Mouse (Mus musculus): ENCODE data around the gene Tgfbi. TPM values are rescaled to one million over a fixed set of nuclear protein-coding genes. Genes with fewer than 3 reads are reported as not detected.

The Tgfbi gene
- polyA plus RNA-seq, 1 experiment from 2014 or later, result 20.1 TPM

GRCm38 (mm10) chr13:56682326-56682725, 73.0 kb downstream of the Tgfbi start:
- DNase-seq (ENCODE audit: extremely low spot score, low spot score), result no peak
- WGBS, result 91% methylated on average over 17 of the region's 17 CpGs
- H3K36me3 ChIP-seq (replicated peaks), result no peaks in the 10 kb centered on the region
- H3K4me3 ChIP-seq, result no peak overlapping the region
- H3K4me1 ChIP-seq, result peaks cover 19% of the 10 kb centered on the region
- no peaks in the 10 kb centered on the region for H3K27me3 ChIP-seq (ENCODE audit: poor library complexity, severe bottlenecking)
- H3K9me3 ChIP-seq, result no peaks in the 10 kb centered on the region
- H3K27ac ChIP-seq, result no peak overlapping the region

GRCm38 (mm10) chr13:56683306-56683705, 74.0 kb downstream of the Tgfbi start:
- H3K27me3 ChIP-seq (ENCODE audit: poor library complexity, severe bottlenecking), result no peaks in the 10 kb centered on the region
- H3K27ac ChIP-seq, result no peak overlapping the region
- H3K4me3 ChIP-seq, result no peak overlapping the region
- H3K4me1 ChIP-seq, result peaks cover 12% of the 10 kb centered on the region
- H3K36me3 ChIP-seq (replicated peaks), result no peaks in the 10 kb centered on the region
- no peak for DNase-seq (ENCODE audit: extremely low spot score, low spot score)
- H3K9me3 ChIP-seq, result no peaks in the 10 kb centered on the region
- WGBS, result 92% methylated on average over 7 of the region's 7 CpGs

Other genes with a start within 250 kb of the Tgfbi start
- gene Gm3045, start 182.9 kb upstream of the Tgfbi start, polyA plus RNA-seq (2016; fragmentation: Nextera tagmentation; extraction: Ambion mirVana), result not detected in 2 replicates
- not detected in 2 replicates for gene Slc25a48, start 171.2 kb upstream of the Tgfbi start, polyA plus RNA-seq (2016; fragmentation: Nextera tagmentation; extraction: Ambion mirVana)
- gene Il9, start 127.3 kb upstream of the Tgfbi start, polyA plus RNA-seq (2016; fragmentation: Nextera tagmentation; extraction: Ambion mirVana), result not detected in 2 replicates
- gene Fbxl21, start 87.1 kb upstream of the Tgfbi start, polyA plus RNA-seq (2016; fragmentation: Nextera tagmentation; extraction: Ambion mirVana), result 1.3 and 1.5 TPM in 2 replicates
- not detected in 2 replicates for gene Lect2, start 61.0 kb upstream of the Tgfbi start, polyA plus RNA-seq (2016; fragmentation: Nextera tagmentation; extraction: Ambion mirVana)
- 35.7 and 36.1 TPM in 2 replicates for gene Smad5, start 93.5 kb downstream of the Tgfbi start, polyA plus RNA-seq (2016; fragmentation: Nextera tagmentation; extraction: Ambion mirVana)
- not detected in 2 replicates for gene Gm45623, start 144.3 kb downstream of the Tgfbi start, polyA plus RNA-seq (2016; fragmentation: Nextera tagmentation; extraction: Ambion mirVana)

All from forebrain, embryonic 10.5 days (tissue).